Mouse (Mus musculus): Measurements from ENCODE around the gene Nlrp3.
A peak's percentile ranks its signal among the peaks of the same experiment; 100 is the strongest.

Nlrp3 gene

GRCm38 (mm10) chr11:59541324-59541723 is at the start of gene Nlrp3:
Nlrp3 (plus strand) TSS chr11:59541568.
- no peak for DNase-seq (ENCODE audit: low spot score)

- no peak for DNase-seq (ENCODE audit: low spot score)
Observed at GRCm38 (mm10) chr11:59496672-59497310, 44.6 kb upstream of the Nlrp3 start.

- no peak for DNase-seq (ENCODE audit: low spot score)
Observed at GRCm38 (mm10) chr11:59497747-59498146, 43.6 kb upstream of the Nlrp3 start.

DNA sequence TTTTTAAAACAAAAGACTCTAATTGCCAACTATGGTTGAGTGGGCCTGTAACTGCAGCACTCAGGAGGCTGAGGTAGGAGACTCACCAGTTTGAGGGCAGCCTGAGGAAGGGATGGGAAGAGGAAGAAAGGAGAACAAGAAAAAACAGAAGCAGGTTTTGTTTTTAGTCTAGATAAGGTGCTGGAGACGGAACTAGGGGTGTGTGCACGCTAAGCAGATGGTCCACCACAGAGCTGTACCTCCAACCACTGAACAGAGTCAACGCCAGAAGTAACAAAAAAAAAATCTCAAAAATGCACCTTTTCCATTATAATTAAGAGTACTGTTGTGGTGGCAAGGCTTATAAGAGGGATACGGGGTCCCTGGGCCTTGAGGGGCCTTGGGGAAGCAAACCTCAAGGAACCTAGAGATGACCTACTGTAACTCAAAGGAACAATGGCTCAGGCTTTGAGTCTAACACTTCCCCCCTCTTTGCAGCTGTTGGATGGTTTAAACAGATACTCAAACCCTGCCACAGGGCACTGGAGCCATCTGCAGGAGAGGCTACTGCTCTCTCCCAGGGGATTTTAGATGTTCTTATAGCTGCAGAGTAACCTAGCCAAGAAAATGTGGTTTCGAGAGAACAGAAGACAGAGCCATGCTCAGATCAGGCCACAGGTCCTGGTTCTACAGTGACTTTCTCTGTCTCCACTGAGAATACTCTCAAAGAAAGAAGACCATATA is 39.2 kb upstream of the Nlrp3 start:
- DNase-seq (ENCODE audit: low spot score) = no peak

- peak; percentile 38 for DNase-seq (ENCODE audit: low spot score)
Observed at GRCm38 (mm10) chr11:59505351-59505838, 36.0 kb upstream of the Nlrp3 start.

DNA sequence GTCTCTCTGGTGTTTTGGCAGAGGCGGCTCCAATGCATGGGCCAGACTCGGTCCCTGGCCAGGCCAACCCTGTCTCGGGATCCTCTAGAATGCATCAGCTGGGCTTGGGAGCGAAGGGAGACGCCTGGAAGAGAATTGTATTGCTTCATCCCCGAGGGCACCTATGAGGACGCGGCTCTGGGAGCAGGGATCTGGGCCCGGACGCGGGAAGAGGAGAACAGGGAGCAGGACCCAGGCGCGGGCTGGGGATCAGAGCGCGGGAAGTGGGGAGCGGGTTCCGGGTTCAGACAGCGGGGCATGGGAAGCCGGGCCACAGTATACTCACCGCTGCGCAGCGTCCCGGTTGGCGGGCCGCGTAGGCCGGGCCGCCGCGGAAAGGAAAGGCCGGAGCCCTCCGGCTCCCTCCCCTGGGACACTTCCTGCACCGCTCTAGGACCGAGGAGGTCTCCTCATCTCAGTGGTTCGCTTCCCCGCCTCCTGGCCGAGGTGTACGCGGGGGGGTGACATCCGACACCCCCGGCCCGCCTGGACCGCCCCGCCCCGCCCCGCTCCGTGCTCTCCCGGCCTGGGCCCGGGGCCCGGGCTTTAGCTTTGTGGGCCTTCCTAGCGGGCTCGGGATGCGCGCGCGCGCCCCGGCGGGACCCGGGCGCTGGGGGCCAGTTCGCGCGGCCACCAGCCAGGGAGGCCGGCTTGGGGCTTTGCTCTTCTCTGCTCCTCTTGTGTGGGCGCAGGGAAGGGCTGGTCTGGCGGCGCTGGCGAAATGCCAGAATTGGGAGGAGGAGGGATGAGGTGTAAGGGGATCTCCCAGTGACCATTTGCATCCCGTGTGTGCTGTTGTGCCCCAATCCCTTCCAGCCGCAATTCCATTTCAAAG is 35.3 kb upstream of the Nlrp3 start:
- peak; percentile 81 for DNase-seq (ENCODE audit: low spot score)

DNA sequence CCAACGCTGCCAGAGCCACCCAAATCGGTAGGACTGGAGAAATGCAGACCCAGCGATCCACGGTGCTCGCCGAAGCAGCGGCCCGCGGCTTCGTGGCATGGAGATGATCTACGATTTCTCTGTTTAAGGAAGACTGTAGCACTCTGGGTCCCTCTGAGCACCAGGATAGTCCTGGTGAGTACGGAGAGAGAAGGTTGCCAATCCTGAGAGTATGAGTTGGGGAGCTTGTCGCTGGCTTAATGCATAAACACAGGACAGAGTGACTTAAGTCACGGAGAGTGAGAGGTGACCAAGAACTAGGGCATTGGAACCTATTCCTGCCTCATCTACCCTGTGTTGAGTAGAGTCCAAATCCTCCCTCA is 34.7 kb upstream of the Nlrp3 start:
- DNase-seq (ENCODE audit: low spot score) = no peak

- DNase-seq (ENCODE audit: low spot score) = no peak
Observed at GRCm38 (mm10) chr11:59511558-59511957, 29.8 kb upstream of the Nlrp3 start.

DNA sequence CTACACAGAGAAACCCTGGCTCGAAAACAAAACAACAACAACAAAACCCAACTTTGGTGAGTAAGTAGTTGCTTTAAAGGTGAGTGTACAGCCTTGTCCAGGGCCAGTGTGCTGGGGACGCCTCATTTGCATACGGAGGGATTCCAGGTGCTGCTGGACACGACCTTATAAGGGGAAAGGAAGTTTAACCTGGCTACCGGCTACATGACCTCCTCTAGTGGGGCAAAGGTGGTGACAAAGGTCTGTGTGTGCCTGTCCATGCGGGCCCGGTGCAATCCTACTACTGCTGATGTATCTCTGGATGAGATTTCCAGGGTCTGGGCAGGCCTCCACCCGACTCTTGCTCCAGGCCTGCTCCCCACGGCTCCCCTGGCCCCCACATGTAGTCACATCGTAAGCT is 28.6 kb upstream of the Nlrp3 start:
- no peak for DNase-seq (ENCODE audit: low spot score)

- no peak for DNase-seq (ENCODE audit: low spot score)
Observed at GRCm38 (mm10) chr11:59513556-59513955, 27.8 kb upstream of the Nlrp3 start.

DNA sequence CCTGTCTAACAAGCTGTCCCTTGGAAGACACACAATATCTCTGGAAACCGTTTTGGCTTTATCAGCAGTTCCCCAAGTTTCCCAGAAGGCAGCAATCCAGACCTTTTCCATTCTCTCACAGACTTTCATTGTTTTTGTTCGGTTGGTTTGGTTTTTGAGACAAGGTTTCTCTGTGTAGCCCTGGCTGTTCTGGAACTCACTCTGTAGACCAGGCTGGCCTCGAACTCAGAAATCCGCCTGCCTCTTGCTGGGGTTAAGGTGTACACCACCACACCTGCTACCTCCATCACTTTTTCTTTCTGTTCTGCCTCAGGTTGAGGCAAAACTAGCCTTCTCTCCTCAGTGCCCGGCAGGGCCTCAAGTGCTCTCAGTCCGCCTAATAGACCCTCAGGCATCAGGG is 27.0 kb upstream of the Nlrp3 start:
- DNase-seq (ENCODE audit: low spot score) = no peak

DNA sequence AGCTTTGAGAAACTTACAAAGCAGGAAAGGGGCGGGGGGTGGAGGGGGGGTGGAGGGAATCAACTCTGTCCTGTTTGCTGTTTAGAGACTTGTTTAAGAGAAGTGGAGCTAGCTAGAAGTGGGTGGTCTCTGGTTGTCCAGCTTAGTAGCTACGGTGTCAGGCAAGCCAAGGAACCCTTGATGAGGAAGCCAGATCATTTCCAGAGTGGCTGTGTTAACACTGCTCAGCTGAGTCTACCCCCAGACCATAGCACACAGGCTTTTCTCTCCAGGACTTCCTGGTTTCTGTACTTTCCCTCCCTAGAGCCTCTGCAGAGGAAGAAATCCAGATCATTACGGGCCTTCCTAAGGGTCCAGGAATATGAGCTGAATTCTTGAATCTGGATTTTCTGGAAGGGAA is 26.6 kb upstream of the Nlrp3 start:
- no peak for DNase-seq (ENCODE audit: low spot score)

DNA sequence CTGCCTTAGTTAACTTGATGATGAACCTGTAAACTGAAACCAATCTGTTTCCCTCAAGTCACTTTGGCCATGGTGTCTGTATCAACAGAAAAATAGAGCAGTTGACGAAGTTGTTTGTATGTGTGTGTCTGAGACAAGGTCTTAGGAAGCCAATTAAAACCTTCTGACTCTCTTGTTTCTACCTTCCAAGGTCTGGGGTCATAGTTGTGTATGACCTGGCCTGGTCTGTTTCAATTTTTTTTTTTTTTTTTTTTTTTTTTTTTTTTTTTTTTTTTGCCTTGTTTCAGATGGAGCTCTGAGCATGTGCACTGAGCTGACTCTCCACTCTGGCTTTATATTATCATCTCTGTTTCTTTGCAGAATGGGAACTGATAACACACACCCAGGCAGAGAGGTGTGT is 23.9 kb upstream of the Nlrp3 start:
- DNase-seq (ENCODE audit: low spot score) = no peak

DNA sequence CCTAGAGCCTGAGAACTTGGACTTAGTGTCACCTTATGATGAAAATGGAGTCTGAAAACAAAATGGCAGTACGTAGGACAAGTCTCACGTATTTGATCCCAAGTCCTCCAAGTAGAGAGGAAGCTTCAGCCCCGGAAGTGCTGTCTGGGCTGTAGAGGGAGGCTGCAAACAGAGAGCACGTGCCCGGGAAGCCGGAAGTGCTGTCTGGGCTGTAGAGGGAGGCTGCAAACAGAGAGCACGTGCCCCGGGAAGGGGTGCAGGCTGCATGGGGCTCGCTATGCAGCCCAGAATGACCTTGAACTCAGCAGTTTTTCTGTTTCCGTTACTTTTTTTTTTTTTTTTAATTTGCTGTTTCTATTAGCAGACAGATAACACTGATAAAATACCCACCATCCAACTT is 23.1 kb upstream of the Nlrp3 start:
- DNase-seq (ENCODE audit: low spot score) = no peak

GRCm38 (mm10) chr11:59519741-59520495 is 21.4 kb upstream of the Nlrp3 start:
- no peak for DNase-seq (ENCODE audit: low spot score)

DNA sequence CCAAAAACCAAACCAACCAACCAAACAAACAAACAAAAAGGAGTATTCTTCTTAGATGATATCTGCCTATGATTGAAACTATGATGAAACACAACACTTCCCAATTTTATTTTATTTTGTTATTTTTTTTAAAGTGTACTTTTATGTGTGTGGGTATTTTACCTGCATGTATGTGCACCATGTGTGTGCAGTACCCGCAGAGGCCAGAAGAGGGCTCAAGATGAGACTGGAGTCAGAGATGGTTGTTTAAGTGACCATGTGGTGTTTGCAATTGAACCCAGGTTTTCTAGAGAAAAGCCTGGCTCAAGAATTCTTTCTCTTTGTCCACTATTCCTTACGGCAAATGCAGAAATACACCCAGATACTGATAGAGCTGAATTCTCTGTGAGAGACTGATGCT is 17.2 kb upstream of the Nlrp3 start:
- no peak for DNase-seq (ENCODE audit: low spot score)

DNA sequence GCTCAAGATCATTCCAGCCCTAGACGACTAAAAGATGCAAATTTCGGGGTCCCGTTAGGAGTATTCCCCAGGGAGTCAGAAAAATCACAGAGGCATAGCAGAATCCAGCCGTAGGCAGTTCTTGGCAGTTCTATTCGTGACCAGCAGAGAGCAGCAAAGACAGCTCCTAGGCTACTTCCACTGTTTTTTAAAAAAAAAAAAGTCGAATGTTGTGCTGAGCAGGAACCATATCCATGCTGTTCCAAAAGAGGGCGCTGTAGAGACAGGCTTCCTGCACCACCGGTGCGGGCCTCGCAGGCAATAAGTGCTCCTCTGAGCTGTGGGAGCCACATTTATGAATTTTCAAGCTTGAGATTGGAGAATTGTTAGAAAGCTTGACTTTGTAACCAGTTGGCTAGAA is 16.1 kb upstream of the Nlrp3 start:
- DNase-seq (ENCODE audit: low spot score) = peak; percentile 69

DNA sequence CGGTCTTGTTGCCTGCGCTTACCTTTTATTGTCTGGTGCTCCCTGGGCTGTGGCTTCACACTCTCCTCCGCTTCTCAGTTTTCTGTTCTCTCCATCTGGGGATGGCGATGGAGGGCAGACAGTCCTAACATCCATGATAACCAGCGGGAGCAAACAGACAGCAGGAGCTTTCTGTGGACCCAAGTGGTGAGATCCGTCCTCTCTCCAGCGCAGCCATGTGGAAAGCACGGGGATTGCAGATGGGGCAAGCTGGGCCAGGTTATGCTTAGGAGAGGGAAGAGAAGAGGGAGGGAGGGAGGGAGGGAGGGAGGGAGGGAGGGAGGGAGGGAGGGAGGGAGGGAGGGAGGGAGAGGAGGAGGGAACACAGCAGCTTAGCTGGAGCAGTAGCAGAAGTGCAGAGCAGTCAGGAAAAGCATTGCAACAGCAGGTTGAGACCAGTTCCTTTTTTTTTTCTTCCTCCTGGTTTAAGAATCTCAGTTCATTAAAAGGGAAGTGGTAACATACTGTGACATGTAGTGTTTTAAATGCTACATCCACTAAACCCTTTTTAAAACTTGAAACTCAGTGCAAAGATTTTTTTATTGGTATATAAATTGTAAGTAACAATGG is 14.8 kb upstream of the Nlrp3 start, which contains the start of gene Zkscan17:
Zkscan17 (minus strand) TSS at position 280 of the 609 bp plus-strand sequence.
- peak; percentile 14 for DNase-seq (ENCODE audit: low spot score)

DNA sequence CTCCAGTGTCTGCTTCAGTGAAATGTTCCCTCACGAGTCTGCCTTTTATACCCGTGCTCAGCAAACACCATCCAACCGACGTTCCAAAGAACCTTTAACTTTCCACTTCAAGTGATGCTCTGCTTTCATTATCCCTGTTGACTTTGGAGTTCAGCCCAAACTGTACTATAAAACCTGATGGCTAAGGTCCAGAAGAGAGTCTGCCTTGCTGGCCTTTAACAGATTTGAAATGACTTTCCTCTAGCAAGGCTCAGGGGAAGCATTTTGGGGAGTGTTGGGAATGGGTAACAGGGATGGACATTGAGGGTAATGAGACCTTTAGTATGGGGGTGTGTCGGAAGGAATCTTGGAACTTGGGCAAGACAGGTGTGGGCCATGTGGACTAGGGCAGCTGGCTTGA is 11.1 kb upstream of the Nlrp3 start:
- no peak for DNase-seq (ENCODE audit: low spot score)

GRCm38 (mm10) chr11:59530870-59531535 is 10.4 kb upstream of the Nlrp3 start:
- no peak for DNase-seq (ENCODE audit: low spot score)

DNA sequence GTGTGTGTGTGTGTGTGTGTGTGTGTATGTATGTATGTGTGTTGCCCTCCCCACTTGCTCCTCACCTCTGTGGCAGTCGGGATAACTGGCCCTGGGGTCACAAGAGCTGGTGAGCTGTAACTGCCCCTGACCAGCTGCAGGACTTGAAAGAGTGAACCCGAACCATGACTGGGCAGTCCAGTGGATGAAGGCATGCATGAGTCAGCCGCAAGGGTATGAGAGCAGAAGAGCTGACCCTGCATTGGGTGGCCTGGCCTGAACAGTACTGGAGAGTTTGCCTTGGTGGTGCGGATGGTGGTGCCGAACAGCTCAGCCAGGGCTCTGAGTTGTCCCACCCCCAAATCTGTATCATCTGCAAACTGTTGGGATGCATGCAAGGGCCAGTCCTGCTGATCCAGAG is 9.8 kb upstream of the Nlrp3 start:
- no peak for DNase-seq (ENCODE audit: low spot score)

Data from urinary bladder, postnatal 25 days (tissue).